15 mouse cellular contexts compared by ENCODE assay signal in genomic region chr17:29358928-29359327, GRCm38 (mm10). TPM values are rescaled to one million over a fixed set of nuclear protein-coding genes. Genes with fewer than 3 reads are reported as not detected.
"Had no signal": no experiment of that assay in that cellular context is flagged by ENCODE, and none has a peak within 500 bp of the region (broad histone marks: within the 10 kb centered on the region; RNA-seq: fewer than 3 reads in every experiment).

No protein-coding gene starts in this region.

- H3K4me3 ChIP-seq: limb, embryonic 13.5 days; myocyte; neural tube, embryonic 15.5 days had no signal

- H3K27ac ChIP-seq: kidney, postnatal 0 days; limb, embryonic 13.5 days; liver, embryonic 14.5 days; neural tube, embryonic 15.5 days had no signal

- DNase-seq: kidney, adult 11 months; kidney, adult 9 months; kidney, postnatal 36 days; left cerebral cortex, postnatal 4 days; lung, adult 18-20 months; right cerebral cortex, adult 18-20 months; right cerebral cortex, postnatal 4 days; spleen, adult 18-20 months; thymus, postnatal 36 days had no signal

RNA-seq across cellular contexts. Expression of gene Pi16, which starts 41.4 kb away (rescaled TPM):
- total RNA-seq: megakaryocyte-erythroid progenitor cell, adult 5-6 weeks had no signal
